Mouse (Mus musculus): ENCODE data around the gene Taf13.
"Not testable (repeated sequence)": the region's sequence is repeated elsewhere in the genome, so short reads cannot be mapped to it uniquely, and the experiment has no call there.

Taf13 gene

GRCm38 (mm10) chr3:108571443-108572294 lies at the start of gene Taf13:
Taf13 (plus strand) TSS chr3:108571698.
- DNase-seq: peak; percentile 96

- DNase-seq: no peak
Observed at GRCm38 (mm10) chr3:108523415-108523814, 48.1 kb upstream of the Taf13 start.

- DNase-seq: no peak
Observed at GRCm38 (mm10) chr3:108528489-108528888, 43.0 kb upstream of the Taf13 start.

- peak; percentile 48 for DNase-seq
Observed at GRCm38 (mm10) chr3:108533114-108533885, 38.2 kb upstream of the Taf13 start.

- no peak for DNase-seq
Observed at GRCm38 (mm10) chr3:108533951-108534350, 37.5 kb upstream of the Taf13 start, which contains the start of gene 1700013F07Rik. 1700013F07Rik (plus strand) TSS chr3:108534150.

- no peak for DNase-seq
Observed at GRCm38 (mm10) chr3:108535896-108536516, 35.5 kb upstream of the Taf13 start.

GRCm38 (mm10) chr3:108536517-108537260 lies 34.8 kb upstream of the Taf13 start, which contains the start of gene 5330417C22Rik:
5330417C22Rik (minus strand) TSS chr3:108536536.
- peak; percentile 27 for DNase-seq

GRCm38 (mm10) chr3:108537303-108537702 lies 34.2 kb upstream of the Taf13 start:
- peak; percentile 78 for DNase-seq

GRCm38 (mm10) chr3:108542299-108542698 lies 29.2 kb upstream of the Taf13 start:
- no peak for DNase-seq

GRCm38 (mm10) chr3:108554111-108554561 lies 17.4 kb upstream of the Taf13 start:
- no peak for DNase-seq

GRCm38 (mm10) chr3:108554587-108555312 lies 16.7 kb upstream of the Taf13 start:
- DNase-seq: peak; percentile 92

GRCm38 (mm10) chr3:108557888-108558287 lies 13.6 kb upstream of the Taf13 start:
- no peak for DNase-seq

- DNase-seq: peak; percentile 97
Observed at GRCm38 (mm10) chr3:108562133-108562730, 9.3 kb upstream of the Taf13 start, which contains the start of gene Tmem167b. Tmem167b (minus strand) TSS chr3:108562466.

- peak; percentile 23 for DNase-seq
Observed at GRCm38 (mm10) chr3:108562777-108563271, 8.7 kb upstream of the Taf13 start.

GRCm38 (mm10) chr3:108563309-108563708 lies 8.2 kb upstream of the Taf13 start:
- peak; percentile 78 for DNase-seq

GRCm38 (mm10) chr3:108567990-108568877 lies 3.3 kb upstream of the Taf13 start:
- DNase-seq: no peak

GRCm38 (mm10) chr3:108569636-108570035 lies 1.9 kb upstream of the Taf13 start:
- DNase-seq: not testable (repeated sequence)

- no peak for DNase-seq
Observed at GRCm38 (mm10) chr3:108570813-108571212, 685 bp upstream of the Taf13 start.

- DNase-seq: no peak
Observed at GRCm38 (mm10) chr3:108572309-108573010, 962 bp downstream of the Taf13 start.

Data from kidney, adult 11 months (tissue).